In the genomic region with DNA sequence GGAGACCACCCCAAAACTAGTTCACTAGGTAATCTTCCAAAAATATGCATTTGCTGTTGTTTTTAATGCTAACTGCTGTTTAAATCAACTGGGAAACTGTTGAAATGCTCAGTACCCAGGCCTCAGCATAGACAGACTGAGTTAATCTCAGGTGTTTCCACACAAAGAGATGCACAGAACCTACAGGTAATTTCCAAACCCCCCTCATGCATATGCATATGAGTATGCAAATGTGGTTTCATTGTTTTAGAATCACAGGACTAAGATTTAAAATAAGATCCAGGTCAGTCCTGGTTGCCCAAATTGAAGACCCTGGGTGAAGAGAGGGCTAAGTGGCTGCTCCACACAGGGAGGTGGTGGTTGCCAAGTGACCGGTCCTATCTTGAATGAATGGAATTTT, we compare ENCODE assay signal across 14 mouse cellular contexts.
DNase-seq lines count a peak whose midpoint lies in the region.
"Had no signal": no experiment of that assay in that cellular context is flagged by ENCODE, and none has a peak within 500 bp of the region (broad histone marks: within the 10 kb centered on the region; RNA-seq: fewer than 3 reads in every experiment).

No protein-coding gene starts in this region.

- DNase-seq in ES-CJ7 (ENCODE audit: low read depth, low spot score): peak; percentile 32
- no peak for DNase-seq in thymus, postnatal 25 days
- DNase-seq: adrenal gland, adult 2 months; adrenal gland, adult 8-10 months; adrenal gland, postnatal 10 days; adrenal gland, postnatal 14 days; adrenal gland, postnatal 25 days; adrenal gland, postnatal 36 days; B cell, adult 2 months; cerebellum, adult 11 months; cerebellum, adult 11-12 months; cerebellum, adult 18-20 months; cerebellum, adult 2 months; cerebellum, adult 8-10 months had no signal
